Mouse (Mus musculus): ENCODE measurements around the gene Perp. TPM values are rescaled to one million over a fixed set of nuclear protein-coding genes. Genes with fewer than 3 reads are reported as not detected.

Gene Perp
- polyA plus RNA-seq, 1 experiment from 2014 or later = 162 TPM

GRCm38 (mm10) chr10:18846474-18847264 is 1.8 kb downstream of the Perp start:
- Histone ChIP-seq H3K4me3 (ENCODE audit: control insufficient read depth in 1 of 2, insufficient read depth in 1 of 2, low read depth in 1 of 2, low read length in 2 of 2) (peak overlapping the region; percentile 27 to 78; a peak in 3 of 4 replicates), H3K27ac (replicated peaks in 1 of 2; ENCODE audit: control insufficient read depth in 1 of 2, insufficient read depth in 1 of 2, low read depth in 2 of 2, low read length in 2 of 2) (peak overlapping the region; percentile 68 to 89), H3K27me3 (ENCODE audit: control insufficient read depth, insufficient read depth, low read length) (peaks cover 3% of the 10 kb centered on the region; the same call in 1 of the 2 replicates), H3K9me3 (ENCODE audit: control insufficient read depth, low read length) (no peaks in the 10 kb centered on the region), H3K36me3 (ENCODE audit: control insufficient read depth, insufficient read depth, low read length) (no peaks in the 10 kb centered on the region), H3K9ac (ENCODE audit: low read length) (peak overlapping the region; percentile 89), H3K4me2 (ENCODE audit: low read length) (peak overlapping the region; percentile 84), H3K4me1 (ENCODE audit: control insufficient read depth in 2 of 2, insufficient read depth in 2 of 2, low read length in 2 of 2) (peaks cover 4 to 18% of the 10 kb centered on the region in 2 experiments; a peak in 3 of 4 replicates)
- ATAC-seq (ENCODE audit: insufficient number of reproducible peaks, insufficient read depth, low FRiP score, low read depth) = 0 out of 2 replicates have a peak, but pooled peaks have one; percentile 22
- WGBS = 61% methylated on average over 8 of the region's 8 CpGs

DNA sequence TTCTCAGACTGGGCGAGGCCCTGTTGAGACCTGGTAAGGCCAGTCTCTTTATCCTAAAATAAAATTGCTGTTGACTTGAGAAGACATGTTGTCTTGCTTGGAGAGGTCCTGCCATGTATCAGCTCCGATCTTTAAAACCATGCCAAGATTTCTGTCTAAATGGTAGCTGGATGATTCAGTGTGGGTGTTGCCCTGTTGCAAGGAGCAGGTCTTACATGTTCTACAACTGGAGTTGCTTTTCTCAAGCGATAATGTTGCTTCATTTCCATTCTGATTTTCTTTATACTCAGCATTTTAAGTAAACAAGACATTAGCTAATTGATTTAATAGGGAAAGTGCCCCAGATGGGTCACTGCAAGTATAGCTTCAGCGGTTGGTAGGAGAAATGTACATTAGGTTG is 5.4 kb downstream of the Perp start:
- ATAC-seq (ENCODE audit: insufficient number of reproducible peaks, insufficient read depth, low FRiP score, low read depth) = no peak
- WGBS = 89% methylated on average over 4 of the region's 4 CpGs
- Histone ChIP-seq H3K36me3 (ENCODE audit: control insufficient read depth, insufficient read depth, low read length) (peaks cover 6% of the 10 kb centered on the region), H3K9ac (ENCODE audit: low read length) (no peak overlapping the region), H3K9me3 (ENCODE audit: control insufficient read depth, low read length) (no peaks in the 10 kb centered on the region), H3K4me3 (ENCODE audit: control insufficient read depth in 1 of 2, insufficient read depth in 1 of 2, low read depth in 1 of 2, low read length in 2 of 2) (no peak overlapping the region), H3K27me3 (ENCODE audit: control insufficient read depth, insufficient read depth, low read length) (no peaks in the 10 kb centered on the region; the same call in 1 of the 2 replicates), H3K27ac (replicated peaks in 1 of 2; ENCODE audit: control insufficient read depth in 1 of 2, insufficient read depth in 1 of 2, low read depth in 2 of 2, low read length in 2 of 2) (no peak overlapping the region), H3K4me2 (ENCODE audit: low read length) (no peak overlapping the region), H3K4me1 (ENCODE audit: control insufficient read depth in 2 of 2, insufficient read depth in 2 of 2, low read length in 2 of 2) (peaks cover 2 to 8% of the 10 kb centered on the region in 2 experiments; a peak in 2 of 4 replicates)

DNA sequence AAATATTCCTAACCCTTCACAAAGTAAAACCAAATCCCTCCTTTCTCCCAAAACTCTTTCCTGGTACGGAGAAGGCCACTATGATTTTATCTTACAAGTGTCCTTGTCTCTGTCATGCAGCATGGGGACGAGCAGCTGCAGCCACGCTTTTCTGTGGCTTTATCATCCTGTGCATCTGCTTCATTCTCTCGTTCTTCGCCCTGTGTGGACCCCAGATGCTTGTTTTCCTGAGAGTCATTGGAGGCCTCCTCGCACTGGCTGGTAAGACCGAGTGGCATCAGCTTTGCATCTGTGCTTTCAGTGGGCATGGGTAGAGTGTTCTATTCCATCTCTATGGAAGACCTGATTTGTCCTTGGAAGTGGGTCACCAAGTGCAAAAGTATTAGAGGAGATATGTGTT is 8.6 kb downstream of the Perp start:
- Histone ChIP-seq H3K27me3 (ENCODE audit: control insufficient read depth, insufficient read depth, low read length) (no peaks in the 10 kb centered on the region), H3K4me1 (ENCODE audit: control insufficient read depth in 2 of 2, insufficient read depth in 2 of 2, low read length in 2 of 2) (peaks cover 0 to 2% of the 10 kb centered on the region in 2 experiments; a peak in 1 of 4 replicates), H3K36me3 (ENCODE audit: control insufficient read depth, insufficient read depth, low read length) (peaks cover 27% of the 10 kb centered on the region), H3K27ac (replicated peaks in 1 of 2; ENCODE audit: control insufficient read depth in 1 of 2, insufficient read depth in 1 of 2, low read depth in 2 of 2, low read length in 2 of 2) (no peak overlapping the region), H3K9ac (ENCODE audit: low read length) (no peak overlapping the region), H3K4me2 (ENCODE audit: low read length) (no peak overlapping the region), H3K9me3 (ENCODE audit: control insufficient read depth, low read length) (no peaks in the 10 kb centered on the region), H3K4me3 (ENCODE audit: control insufficient read depth in 1 of 2, insufficient read depth in 1 of 2, low read depth in 1 of 2, low read length in 2 of 2) (no peak overlapping the region)
- 77% methylated on average over 7 of the region's 7 CpGs for WGBS
- ATAC-seq (ENCODE audit: insufficient number of reproducible peaks, insufficient read depth, low FRiP score, low read depth) = no peak

DNA sequence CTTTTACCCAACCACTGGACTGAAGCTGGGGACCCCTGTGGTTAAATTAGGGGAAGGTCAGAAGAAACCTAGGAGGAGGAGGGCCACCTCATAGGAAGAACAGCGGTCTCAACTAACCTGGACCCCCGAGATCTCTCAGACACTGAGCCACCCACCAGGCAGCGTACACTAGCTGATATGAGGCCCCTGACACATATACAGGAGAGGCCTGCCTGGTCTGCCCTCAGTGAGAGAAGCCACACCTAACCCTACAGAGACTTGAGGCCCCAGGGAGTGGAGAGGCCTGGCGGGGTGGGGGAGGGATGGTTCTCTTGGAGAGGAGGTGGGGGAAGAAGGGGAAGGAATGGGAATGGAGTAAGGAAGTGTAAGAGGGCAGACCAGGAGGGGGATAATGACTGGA is 12.4 kb downstream of the Perp start:
- H3K9me3 ChIP-seq (ENCODE audit: control insufficient read depth, low read length) = no peaks in the 10 kb centered on the region
- 54% methylated on average over 4 of the region's 4 CpGs for WGBS
- no peak overlapping the region for H3K4me3 ChIP-seq (ENCODE audit: control insufficient read depth in 1 of 2, insufficient read depth in 1 of 2, low read depth in 1 of 2, low read length in 2 of 2)
- H3K9ac ChIP-seq (ENCODE audit: low read length) = no peak overlapping the region
- H3K27ac ChIP-seq (replicated peaks in 1 of 2; ENCODE audit: control insufficient read depth in 1 of 2, insufficient read depth in 1 of 2, low read depth in 2 of 2, low read length in 2 of 2) = no peak overlapping the region
- H3K27me3 ChIP-seq (ENCODE audit: control insufficient read depth, insufficient read depth, low read length) = no peaks in the 10 kb centered on the region
- ATAC-seq (ENCODE audit: insufficient number of reproducible peaks, insufficient read depth, low FRiP score, low read depth) = no peak
- no peak overlapping the region for H3K4me2 ChIP-seq (ENCODE audit: low read length)
- peaks cover 27% of the 10 kb centered on the region for H3K36me3 ChIP-seq (ENCODE audit: control insufficient read depth, insufficient read depth, low read length)
- peaks cover 8 to 14% of the 10 kb centered on the region in 2 experiments for H3K4me1 ChIP-seq (ENCODE audit: control insufficient read depth in 2 of 2, insufficient read depth in 2 of 2, low read length in 2 of 2)

DNA sequence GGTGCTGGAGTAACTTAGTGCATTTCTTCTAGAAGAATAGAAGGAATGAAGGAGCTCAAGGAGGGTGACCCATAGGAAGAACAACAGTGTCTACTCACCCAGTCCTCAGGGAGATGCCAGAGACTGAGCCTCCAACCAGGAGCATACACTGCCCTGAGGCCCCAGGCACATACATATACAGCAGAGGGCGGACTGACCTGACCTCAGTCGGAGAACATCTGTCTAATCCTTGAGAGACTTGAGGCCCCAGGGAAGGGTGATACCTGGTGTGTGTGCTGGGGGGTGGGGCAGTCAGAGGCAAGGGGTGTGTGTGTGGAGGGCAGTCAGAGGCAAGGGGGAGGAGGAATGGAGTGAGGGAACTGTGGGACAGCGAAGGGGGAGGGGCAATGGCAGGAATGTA is 14.8 kb downstream of the Perp start:
- peaks cover 12 to 21% of the 10 kb centered on the region in 2 experiments for H3K4me1 ChIP-seq (ENCODE audit: control insufficient read depth in 2 of 2, insufficient read depth in 2 of 2, low read length in 2 of 2)
- no peak overlapping the region for H3K4me3 ChIP-seq (ENCODE audit: control insufficient read depth in 1 of 2, insufficient read depth in 1 of 2, low read depth in 1 of 2, low read length in 2 of 2)
- H3K36me3 ChIP-seq (ENCODE audit: control insufficient read depth, insufficient read depth, low read length) = peaks cover 22% of the 10 kb centered on the region
- H3K9me3 ChIP-seq (ENCODE audit: control insufficient read depth, low read length) = no peaks in the 10 kb centered on the region
- no peak overlapping the region for H3K9ac ChIP-seq (ENCODE audit: low read length)
- 49% methylated on average over 3 of the region's 3 CpGs for WGBS
- H3K27ac ChIP-seq (replicated peaks in 1 of 2; ENCODE audit: control insufficient read depth in 1 of 2, insufficient read depth in 1 of 2, low read depth in 2 of 2, low read length in 2 of 2) = no peak overlapping the region
- no peak; the same call in 1 of the 2 replicates for ATAC-seq (ENCODE audit: insufficient number of reproducible peaks, insufficient read depth, low FRiP score, low read depth)
- no peaks in the 10 kb centered on the region for H3K27me3 ChIP-seq (ENCODE audit: control insufficient read depth, insufficient read depth, low read length)
- H3K4me2 ChIP-seq (ENCODE audit: low read length) = no peak overlapping the region

DNA sequence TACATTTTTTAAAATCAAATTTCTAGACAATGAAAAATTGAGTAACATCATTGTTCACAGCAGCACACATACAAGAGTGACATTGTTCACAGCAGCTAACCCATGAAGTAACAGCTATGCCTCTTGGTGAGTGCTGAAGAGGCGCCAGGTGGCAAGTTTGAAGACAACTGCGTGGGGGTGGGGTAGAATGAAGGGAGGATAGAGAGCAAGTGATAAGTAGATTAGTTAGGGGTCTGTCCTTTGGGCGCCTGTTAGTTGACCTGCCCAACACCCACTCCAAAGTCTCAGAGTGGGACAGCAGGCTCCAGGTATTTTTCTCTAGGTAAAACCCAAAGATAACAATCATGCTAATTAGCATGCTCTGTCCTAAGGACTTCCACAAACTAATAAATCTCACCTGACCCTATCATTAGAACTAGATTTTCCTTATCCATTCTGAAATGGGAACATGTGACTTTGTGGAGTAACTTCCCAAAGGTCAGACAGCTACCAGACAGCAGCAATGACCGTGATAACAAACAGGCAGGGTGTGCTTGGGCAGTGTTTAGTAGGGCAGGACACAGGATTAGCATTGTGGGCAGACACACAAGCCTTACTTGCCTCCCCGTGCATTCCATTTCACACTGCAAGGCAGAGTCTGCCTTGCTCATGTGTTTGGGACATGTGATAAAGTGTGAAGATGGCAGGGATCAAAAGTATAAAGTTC is 15.5 kb downstream of the Perp start:
- Histone ChIP-seq H3K27me3 (ENCODE audit: control insufficient read depth, insufficient read depth, low read length) (no peaks in the 10 kb centered on the region), H3K4me1 (ENCODE audit: control insufficient read depth in 2 of 2, insufficient read depth in 2 of 2, low read length in 2 of 2) (peaks cover 12 to 21% of the 10 kb centered on the region in 2 experiments), H3K9ac (ENCODE audit: low read length) (no peak overlapping the region), H3K4me2 (ENCODE audit: low read length) (no peak overlapping the region), H3K9me3 (ENCODE audit: control insufficient read depth, low read length) (no peaks in the 10 kb centered on the region), H3K27ac (replicated peaks in 1 of 2; ENCODE audit: control insufficient read depth in 1 of 2, insufficient read depth in 1 of 2, low read depth in 2 of 2, low read length in 2 of 2) (no peak overlapping the region), H3K4me3 (ENCODE audit: control insufficient read depth in 1 of 2, insufficient read depth in 1 of 2, low read depth in 1 of 2, low read length in 2 of 2) (no peak overlapping the region), H3K36me3 (ENCODE audit: control insufficient read depth, insufficient read depth, low read length) (peaks cover 20% of the 10 kb centered on the region)
- WGBS = 24% methylated on average over 5 of the region's 5 CpGs
- ATAC-seq (ENCODE audit: insufficient number of reproducible peaks, insufficient read depth, low FRiP score, low read depth) = no peak

DNA sequence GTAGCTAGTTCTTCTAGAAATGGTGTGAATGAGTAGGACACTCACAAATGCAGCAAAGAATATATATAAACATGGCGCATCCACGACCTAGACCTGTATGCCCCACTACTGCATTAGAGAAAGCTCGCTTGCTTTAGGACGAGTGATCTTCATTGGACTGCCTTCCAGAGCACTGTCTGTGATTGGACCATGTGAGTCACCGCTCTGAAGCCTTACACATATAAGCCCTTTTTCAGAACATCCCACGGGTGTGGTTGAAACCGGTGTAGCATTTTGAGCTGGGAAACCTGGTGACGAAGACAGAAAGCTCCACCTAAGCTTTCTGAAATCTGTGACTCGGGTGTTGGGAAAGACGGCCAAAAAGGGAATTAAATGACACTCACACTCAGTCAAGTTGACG is 16.0 kb downstream of the Perp start:
- H3K9me3 ChIP-seq (ENCODE audit: control insufficient read depth, low read length) = no peaks in the 10 kb centered on the region
- no peak overlapping the region for H3K27ac ChIP-seq (replicated peaks in 1 of 2; ENCODE audit: control insufficient read depth in 1 of 2, insufficient read depth in 1 of 2, low read depth in 2 of 2, low read length in 2 of 2)
- H3K27me3 ChIP-seq (ENCODE audit: control insufficient read depth, insufficient read depth, low read length) = no peaks in the 10 kb centered on the region
- H3K4me3 ChIP-seq (ENCODE audit: control insufficient read depth in 1 of 2, insufficient read depth in 1 of 2, low read depth in 1 of 2, low read length in 2 of 2) = no peak overlapping the region
- ATAC-seq (ENCODE audit: insufficient number of reproducible peaks, insufficient read depth, low FRiP score, low read depth) = no peak
- 83% methylated on average over 11 of the region's 11 CpGs for WGBS
- peaks cover 12 to 21% of the 10 kb centered on the region in 2 experiments for H3K4me1 ChIP-seq (ENCODE audit: control insufficient read depth in 2 of 2, insufficient read depth in 2 of 2, low read length in 2 of 2)
- peaks cover 15% of the 10 kb centered on the region for H3K36me3 ChIP-seq (ENCODE audit: control insufficient read depth, insufficient read depth, low read length)
- no peak overlapping the region for H3K9ac ChIP-seq (ENCODE audit: low read length)
- H3K4me2 ChIP-seq (ENCODE audit: low read length) = no peak overlapping the region
